Mouse (Mus musculus): ENCODE results near the gene Tldc1. TPM values are rescaled to one million over a fixed set of nuclear protein-coding genes. Genes with fewer than 3 reads are reported as not detected.

The Tldc1 gene
- 1 to 10 TPM; 9.0 to 9.2 TPM for total RNA-seq (2021)

- peak; percentile 100 for DNase-seq
Measured at GRCm38 (mm10) chr8:119778263-119778662, at the start of gene Tldc1. Tldc1 (minus strand) TSS chr8:119778416.

- no peak for DNase-seq
Measured at GRCm38 (mm10) chr8:119827721-119828153, 49.5 kb upstream of the Tldc1 start.

- DNase-seq, result no peak
Measured at GRCm38 (mm10) chr8:119826982-119827381, 48.8 kb upstream of the Tldc1 start.

GRCm38 (mm10) chr8:119825950-119826730 lies 47.9 kb upstream of the Tldc1 start:
- DNase-seq, result no peak

- DNase-seq, result peak; percentile 51
Measured at GRCm38 (mm10) chr8:119824809-119825273, 46.6 kb upstream of the Tldc1 start.

- DNase-seq, result peak; percentile 68
Measured at GRCm38 (mm10) chr8:119824100-119824499, 45.9 kb upstream of the Tldc1 start.

- no peak for DNase-seq
Measured at GRCm38 (mm10) chr8:119823278-119823677, 45.1 kb upstream of the Tldc1 start.

GRCm38 (mm10) chr8:119821691-119822090 lies 43.5 kb upstream of the Tldc1 start:
- DNase-seq, result no peak

- no peak for DNase-seq
Measured at GRCm38 (mm10) chr8:119819976-119820375, 41.8 kb upstream of the Tldc1 start.

- no peak for DNase-seq
Measured at GRCm38 (mm10) chr8:119819316-119819715, 41.1 kb upstream of the Tldc1 start.

GRCm38 (mm10) chr8:119817446-119817845 lies 39.2 kb upstream of the Tldc1 start:
- DNase-seq, result no peak

- no peak for DNase-seq
Measured at GRCm38 (mm10) chr8:119816219-119816618, 38.0 kb upstream of the Tldc1 start.

- DNase-seq, result no peak
Measured at GRCm38 (mm10) chr8:119812650-119813431, 34.6 kb upstream of the Tldc1 start.

- no peak for DNase-seq
Measured at GRCm38 (mm10) chr8:119811925-119812324, 33.7 kb upstream of the Tldc1 start.

- DNase-seq, result no peak
Measured at GRCm38 (mm10) chr8:119810953-119811499, 32.8 kb upstream of the Tldc1 start.

GRCm38 (mm10) chr8:119810127-119810868 lies 32.1 kb upstream of the Tldc1 start:
- DNase-seq, result no peak

GRCm38 (mm10) chr8:119809620-119810019 lies 31.4 kb upstream of the Tldc1 start:
- DNase-seq, result no peak

GRCm38 (mm10) chr8:119807687-119808086 lies 29.5 kb upstream of the Tldc1 start:
- DNase-seq, result no peak

- DNase-seq, result peak; percentile 56
Measured at GRCm38 (mm10) chr8:119806422-119807263, 28.4 kb upstream of the Tldc1 start.

- DNase-seq, result no peak
Measured at GRCm38 (mm10) chr8:119805275-119805674, 27.1 kb upstream of the Tldc1 start.

- DNase-seq, result no peak
Measured at GRCm38 (mm10) chr8:119802592-119802991, 24.4 kb upstream of the Tldc1 start.
